Mouse (Mus musculus): ENCODE measurements around the gene Slc13a2. TPM values are rescaled to one million over a fixed set of nuclear protein-coding genes. Genes with fewer than 3 reads are reported as not detected.

The Slc13a2 gene
- polyA plus RNA-seq, 1 experiment: 91.0 TPM

- 87% methylated on average over 9 of the region's 9 CpGs for WGBS
- Histone ChIP-seq H3K27ac (ENCODE audit: insufficient read depth, low read depth, low read length) (no peak overlapping the region), H3K4me3 (ENCODE audit: insufficient read depth, low read depth, low read length) (no peak overlapping the region), H3K4me1 (ENCODE audit: control insufficient read depth, insufficient read depth, low read length) (no peaks in the 10 kb centered on the region; the same call in 1 of the 2 replicates), H3K27me3 (replicated peaks; ENCODE audit: control insufficient read depth, insufficient read depth, low read length) (no peaks in the 10 kb centered on the region), H3K36me3 (ENCODE audit: control insufficient read depth, insufficient read depth, low read length) (no peaks in the 10 kb centered on the region)
- DNase-seq: no peak
- no peak for TF ChIP-seq POLR2A (IDR thresholded peaks at IDR 0.05; ENCODE audit: low read depth, low read length)
Measured at GRCm38 (mm10) chr11:78347908-78348307, 74.1 kb downstream of the Slc13a2 start.

Other genes with a start within 250 kb of the Slc13a2 start
- 18.3 and 24.6 TPM in 2 replicates for gene Nek8, start 245.5 kb downstream of the Slc13a2 start, polyA plus RNA-seq (2012; rRNA removed)
- gene Tlcd1, start 245.5 kb downstream of the Slc13a2 start, polyA plus RNA-seq (2012; rRNA removed): 78.2 and 144 TPM in 2 replicates
- gene Rpl23a, start 238.6 kb downstream of the Slc13a2 start, polyA plus RNA-seq (2012; rRNA removed): 153 and 278 TPM in 2 replicates
- gene Rab34, start 233.8 kb downstream of the Slc13a2 start, polyA plus RNA-seq (2012; rRNA removed): 78.1 and 92.4 TPM in 2 replicates
- gene Proca1, start 228.8 kb downstream of the Slc13a2 start, polyA plus RNA-seq (2012; rRNA removed): 1.2 and 1.8 TPM in 2 replicates
- gene Sdf2, start 176.5 kb downstream of the Slc13a2 start, polyA plus RNA-seq (2012; rRNA removed): 127 and 129 TPM in 2 replicates
- gene Supt6, start 176.2 kb downstream of the Slc13a2 start, polyA plus RNA-seq (2012; rRNA removed): 17.8 and 20.7 TPM in 2 replicates
- 103 and 122 TPM in 2 replicates for gene 2610507B11Rik, start 160.5 kb downstream of the Slc13a2 start, polyA plus RNA-seq (2012; rRNA removed)
- 0.15 and 0.19 TPM in 2 replicates for gene BC030499, start 131.4 kb downstream of the Slc13a2 start, polyA plus RNA-seq (2012; rRNA removed)
- gene Spag5, start 120.7 kb downstream of the Slc13a2 start, polyA plus RNA-seq (2012; rRNA removed): 13.2 and 15.0 TPM in 2 replicates
- 36.2 and 43.5 TPM in 2 replicates for gene Aldoc, start 99.2 kb downstream of the Slc13a2 start, polyA plus RNA-seq (2012; rRNA removed)
- 69.1 and 79.1 TPM in 2 replicates for gene Pigs, start 93.8 kb downstream of the Slc13a2 start, polyA plus RNA-seq (2012; rRNA removed)
- gene Unc119, start 78.7 kb downstream of the Slc13a2 start, polyA plus RNA-seq (2012; rRNA removed): 20.3 and 20.8 TPM in 2 replicates
- 0.03 and 0.05 TPM in 2 replicates for gene Foxn1, start 35.7 kb downstream of the Slc13a2 start, polyA plus RNA-seq (2012; rRNA removed)
- gene Slc46a1, start 43.5 kb upstream of the Slc13a2 start, polyA plus RNA-seq (2012; rRNA removed): 93.2 and 115 TPM in 2 replicates
- gene Sarm1, start 75.5 kb upstream of the Slc13a2 start, polyA plus RNA-seq (2012; rRNA removed): 0.35 and 0.38 TPM in 2 replicates
- gene Vtn, start 76.9 kb upstream of the Slc13a2 start, polyA plus RNA-seq (2012; rRNA removed): 3.3 and 3.6 TPM in 2 replicates
- not detected in 2 replicates for gene Sebox, start 81.2 kb upstream of the Slc13a2 start, polyA plus RNA-seq (2012; rRNA removed)
- gene Tmem199, start 90.0 kb upstream of the Slc13a2 start, polyA plus RNA-seq (2012; rRNA removed): 14.0 and 15.9 TPM in 2 replicates
- 115 and 118 TPM in 2 replicates for gene Poldip2, start 90.0 kb upstream of the Slc13a2 start, polyA plus RNA-seq (2012; rRNA removed)
- gene Tnfaip1, start 114.1 kb upstream of the Slc13a2 start, polyA plus RNA-seq (2012; rRNA removed): 33.0 and 33.3 TPM in 2 replicates
- gene Ift20, start 114.1 kb upstream of the Slc13a2 start, polyA plus RNA-seq (2012; rRNA removed): 57.2 and 61.6 TPM in 2 replicates
- gene Tmem97, start 128.6 kb upstream of the Slc13a2 start, polyA plus RNA-seq (2012; rRNA removed): 34.4 and 41.9 TPM in 2 replicates